Mouse (Mus musculus): ENCODE results near the gene Cmtr2.

DNA sequence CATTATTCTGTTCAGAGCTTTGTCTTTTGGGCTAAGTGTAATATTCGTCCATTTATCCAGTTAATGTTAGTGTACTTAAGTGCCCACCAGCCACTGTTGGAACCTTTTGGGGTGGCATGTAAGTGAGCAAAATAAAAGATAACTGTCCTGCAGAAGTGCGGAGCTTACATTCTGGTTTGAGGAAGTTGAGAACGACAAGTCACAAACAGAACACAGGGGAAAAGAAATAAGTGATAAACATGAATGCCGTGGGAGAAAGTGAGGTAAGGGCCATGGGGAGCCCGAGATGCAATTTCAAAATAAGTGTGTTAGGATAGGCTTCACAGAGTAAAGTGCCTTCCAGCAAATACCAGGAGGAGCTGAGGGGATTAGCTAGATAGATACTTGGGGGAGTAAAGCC, 3.0 kb downstream of the Cmtr2 start:
- TF ChIP-seq E2F4 (IDR thresholded peaks at IDR 0.05; ENCODE audit: insufficient read depth) (no peak), POLR2A (IDR thresholded peaks at IDR 0.05; ENCODE audit: insufficient read length, low read depth) (no peak), MAX (IDR thresholded peaks at IDR 0.05; ENCODE audit: low read depth) (no peak), USF1 (IDR thresholded peaks at IDR 0.05; ENCODE audit: low read depth) (no peak), TCF12 (IDR thresholded peaks at IDR 0.05; ENCODE audit: insufficient read depth, poor library complexity, severe bottlenecking) (no peak), MYOG (IDR thresholded peaks at IDR 0.05; ENCODE audit: control insufficient read depth in 1 of 3, insufficient read depth in 1 of 3, insufficient read length in 2 of 3, low read depth in 2 of 3) (no peak), CEBPB (IDR thresholded peaks at IDR 0.05; ENCODE audit: insufficient read depth, poor library complexity, severe bottlenecking) (no peak), SRF (IDR thresholded peaks at IDR 0.05; ENCODE audit: control insufficient read depth, insufficient read length, low read depth) (no peak), POLR2AphosphoS2 (IDR thresholded peaks at IDR 0.05; ENCODE audit: insufficient read length, low read depth) (no peak), REST (IDR thresholded peaks at IDR 0.05; ENCODE audit: insufficient read depth, insufficient read length) (no peak), MYOD1 (IDR thresholded peaks at IDR 0.05; ENCODE audit: control insufficient read depth in 1 of 3, insufficient read length in 2 of 3, low read depth in 2 of 3) (no peak)
